Mouse (Mus musculus) stomach, embryonic 16.5 days (tissue): ENCODE measurements around the gene Hs3st1. TPM values are rescaled to one million over a fixed set of nuclear protein-coding genes. Genes with fewer than 3 reads are reported as not detected.

Experiments used
- ATAC-seq: fragments of 200-750 bp; cut with Nextera tagmentation; 2 replicates; pipeline ENCODE4 v1.8.0; 2017; ENCODE audit warnings: moderate number of reproducible peaks, moderate TSS enrichment; ENCODE audit not compliant: insufficient read depth, low FRiP score
- H3K27ac ChIP-seq: fragments of 300-500 bp; sonication (generic); 2 replicates; pipeline ENCODE4 v1.5.1; 2014; ENCODE audit warnings: low read length
- H3K27me3 ChIP-seq: fragments of 300-500 bp; sonication (generic); 2 replicates; pipeline ENCODE4 v1.6.1; 2014; ENCODE audit warnings: low read length, control low read depth, mixed read lengths; ENCODE audit not compliant: control insufficient read depth, insufficient read depth
- H3K36me3 ChIP-seq: fragments of 300-500 bp; sonication (generic); 2 replicates; pipeline ENCODE4 v1.6.1; 2014; ENCODE audit warnings: low read length; ENCODE audit not compliant: control insufficient read depth, insufficient read depth
- H3K4me1 ChIP-seq: fragments of 300-500 bp; sonication (generic); 2 replicates; pipeline ENCODE4 v1.6.1; 2014; ENCODE audit warnings: low read length, control low read depth, mixed read lengths; ENCODE audit not compliant: control insufficient read depth, insufficient read depth
- H3K4me2 ChIP-seq: fragments of 300-500 bp; sonication (generic); 2 replicates; pipeline ENCODE4 v1.6.1; 2014; ENCODE audit warnings: low read depth, low read length, mixed read lengths
- H3K4me3 ChIP-seq: fragments of 300-500 bp; sonication (generic); replicated peaks from 2 replicates; pipeline ENCODE4 v1.5.1; 2014; ENCODE audit warnings: mild to moderate bottlenecking, low read length
- H3K9ac ChIP-seq: fragments of 300-500 bp; sonication (generic); 2 replicates; pipeline ENCODE4 v1.6.1; 2014; ENCODE audit warnings: low read length
- H3K9me3 ChIP-seq: fragments of 300-500 bp; sonication (generic); replicated peaks from 2 replicates; pipeline ENCODE4 v1.6.1; 2016; ENCODE audit warnings: low read length, control low read depth; ENCODE audit not compliant: control insufficient read depth
- WGBS: fragments of 180-500 bp; shearing (Covaris S2); extraction: QIAGEN DNeasy Blood & Tissue Kit; methylation state at CpG from one replicate; pipeline ENCODE4 v1.1.7; 2014; 5-methylcytosine and 5-hydroxymethylcytosine counted together
- polyA plus RNA-seq: library from polyadenylated mRNA; unstranded; fragments of >200 nt; fragmentation: Nextera tagmentation; extraction: Ambion mirVana; gene quantifications from 2 replicates; pipeline ENCODE4 v1.2.1, GENCODE M21; 2015

The Hs3st1 gene
- polyA plus RNA-seq, 1 experiment from 2014 or later, result 14.2 TPM

DNA sequence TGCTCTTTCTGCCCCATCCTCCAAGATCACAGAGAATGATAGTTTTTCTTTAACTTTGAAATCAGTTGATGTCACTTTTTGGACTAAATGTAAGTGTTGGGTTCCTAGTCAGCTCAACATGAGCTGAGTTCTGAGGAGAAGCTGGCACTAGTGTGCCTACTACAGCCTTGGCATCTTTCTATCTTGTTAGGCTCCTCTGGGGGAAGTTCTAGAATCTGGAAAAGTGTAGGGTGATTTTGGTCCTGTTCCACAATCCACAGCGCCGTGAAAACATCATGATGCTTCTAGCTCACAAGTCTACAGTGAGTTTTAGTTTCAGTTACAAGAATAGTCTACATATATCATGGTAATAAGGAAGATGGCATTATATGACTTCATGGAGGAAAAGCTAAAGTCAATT lies 18.4 kb downstream of the Hs3st1 start:
- H3K9me3 ChIP-seq, result no peaks in the 10 kb centered on the region; the same call in 1 of the 2 replicates
- no peaks in the 10 kb centered on the region for H3K36me3 ChIP-seq
- ATAC-seq, result no peak
- H3K4me1 ChIP-seq, result no peaks in the 10 kb centered on the region
- H3K9ac ChIP-seq, result no peak overlapping the region
- H3K4me2 ChIP-seq, result no peak overlapping the region
- WGBS, result 96% methylated on average over 2 of the region's 2 CpGs
- H3K27ac ChIP-seq, result no peak overlapping the region
- no peaks in the 10 kb centered on the region for H3K27me3 ChIP-seq
- H3K4me3 ChIP-seq, result no peak overlapping the region

DNA sequence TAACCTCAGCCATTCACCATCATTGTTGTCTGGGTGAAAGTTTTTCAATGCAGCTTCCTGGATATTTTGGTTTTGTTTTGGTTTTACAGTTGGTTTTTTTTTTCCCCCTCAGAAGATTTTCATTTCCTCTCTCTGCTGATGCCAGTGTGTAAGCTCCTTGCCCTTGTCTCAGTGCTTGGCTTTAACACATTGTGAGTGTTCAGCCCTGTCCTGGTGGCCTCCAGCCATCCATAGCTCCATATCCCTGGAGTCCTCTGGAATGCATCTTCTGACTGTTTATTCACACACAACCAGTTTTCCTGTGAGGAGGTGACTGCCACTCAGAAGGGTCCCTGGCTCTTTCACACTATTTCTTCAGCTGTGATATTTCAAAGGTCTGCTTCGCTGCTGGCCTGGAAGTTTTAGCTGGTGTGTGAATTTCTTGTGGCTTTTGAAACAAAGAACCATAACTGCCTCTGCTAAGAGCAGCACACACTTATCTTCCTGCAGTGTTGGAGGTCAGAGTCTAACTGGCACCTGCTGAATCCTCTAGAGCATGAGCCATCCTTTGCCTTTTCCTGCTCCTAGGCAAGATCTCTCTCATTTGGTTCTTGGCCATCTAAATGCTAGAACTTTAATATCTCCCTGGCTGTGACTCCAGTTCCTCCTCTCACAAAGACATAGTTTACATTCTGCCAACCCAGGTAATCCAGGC lies 21.4 kb downstream of the Hs3st1 start:
- Histone ChIP-seq H3K9me3 (no peaks in the 10 kb centered on the region; the same call in 1 of the 2 replicates), H3K36me3 (no peaks in the 10 kb centered on the region), H3K4me2 (no peak overlapping the region), H3K4me1 (no peaks in the 10 kb centered on the region), H3K9ac (no peak overlapping the region), H3K27me3 (no peaks in the 10 kb centered on the region), H3K4me3 (no peak overlapping the region), H3K27ac (no peak overlapping the region)
- no peak for ATAC-seq
- 67% methylated on average over 1 of the region's 1 CpGs for WGBS

- no peak overlapping the region for H3K9ac ChIP-seq
- no peaks in the 10 kb centered on the region for H3K4me1 ChIP-seq
- 35% methylated on average over 5 of the region's 5 CpGs for WGBS
- H3K4me3 ChIP-seq, result no peak overlapping the region
- no peaks in the 10 kb centered on the region; the same call in 1 of the 2 replicates for H3K9me3 ChIP-seq
- no peaks in the 10 kb centered on the region for H3K27me3 ChIP-seq
- no peak overlapping the region for H3K27ac ChIP-seq
- ATAC-seq, result no peak
- no peaks in the 10 kb centered on the region for H3K36me3 ChIP-seq
- H3K4me2 ChIP-seq, result no peak overlapping the region
Observed at GRCm38 (mm10) chr5:39733013-39733749, 22.1 kb downstream of the Hs3st1 start.

GRCm38 (mm10) chr5:39715694-39716550 lies 39.4 kb downstream of the Hs3st1 start:
- no peak overlapping the region for H3K4me2 ChIP-seq
- H3K4me3 ChIP-seq, result no peak overlapping the region
- no peaks in the 10 kb centered on the region for H3K27me3 ChIP-seq
- 55% methylated on average over 13 of the region's 13 CpGs for WGBS
- 0 out of 2 replicates have a peak, but pooled peaks cover 5% of the 10 kb centered on the region for H3K4me1 ChIP-seq
- H3K9ac ChIP-seq, result no peak overlapping the region
- H3K36me3 ChIP-seq, result no peaks in the 10 kb centered on the region
- no peaks in the 10 kb centered on the region for H3K9me3 ChIP-seq
- H3K27ac ChIP-seq, result peak overlapping the region; percentile 91
- peak; percentile 93 for ATAC-seq

GRCm38 (mm10) chr5:39715193-39715592 lies 40.1 kb downstream of the Hs3st1 start:
- no peaks in the 10 kb centered on the region for H3K27me3 ChIP-seq
- H3K9ac ChIP-seq, result no peak overlapping the region
- 0 out of 2 replicates have a peak, but pooled peaks cover 5% of the 10 kb centered on the region for H3K4me1 ChIP-seq
- WGBS, result 71% methylated on average over 5 of the region's 5 CpGs
- H3K4me3 ChIP-seq, result no peak overlapping the region
- H3K9me3 ChIP-seq, result no peaks in the 10 kb centered on the region
- peak overlapping the region; percentile 91 for H3K27ac ChIP-seq
- no peaks in the 10 kb centered on the region for H3K36me3 ChIP-seq
- H3K4me2 ChIP-seq, result no peak overlapping the region
- no peak for ATAC-seq

DNA sequence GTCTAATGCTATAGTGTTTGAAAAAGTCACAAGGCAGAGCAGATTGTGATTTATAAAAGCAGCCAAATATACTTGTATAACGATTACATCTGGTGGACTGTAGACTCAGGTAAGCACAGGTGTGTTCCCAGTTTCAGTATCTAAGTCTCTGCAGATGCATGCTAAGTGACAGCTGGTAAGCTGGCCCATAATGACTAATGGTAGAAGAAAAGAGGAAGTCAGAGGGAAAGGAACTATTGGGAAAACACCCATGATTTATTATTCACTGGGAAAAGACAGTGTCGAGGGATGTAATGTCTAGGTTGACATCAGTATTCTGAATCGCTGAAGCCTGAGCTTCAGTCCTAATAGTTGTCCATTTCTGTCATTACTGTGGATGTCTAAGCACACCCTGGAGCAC lies 49.7 kb downstream of the Hs3st1 start:
- H3K36me3 ChIP-seq, result no peaks in the 10 kb centered on the region
- H3K4me2 ChIP-seq, result no peak overlapping the region
- H3K9ac ChIP-seq, result no peak overlapping the region
- H3K27ac ChIP-seq, result no peak overlapping the region
- H3K4me3 ChIP-seq, result no peak overlapping the region
- ATAC-seq, result no peak
- H3K9me3 ChIP-seq, result no peaks in the 10 kb centered on the region
- 78% methylated on average over 3 of the region's 3 CpGs for WGBS
- no peaks in the 10 kb centered on the region for H3K4me1 ChIP-seq
- H3K27me3 ChIP-seq, result no peaks in the 10 kb centered on the region

- Histone ChIP-seq H3K36me3 (no peaks in the 10 kb centered on the region), H3K9me3 (no peaks in the 10 kb centered on the region), H3K4me1 (no peaks in the 10 kb centered on the region), H3K4me2 (no peak overlapping the region), H3K9ac (no peak overlapping the region), H3K4me3 (no peak overlapping the region), H3K27ac (no peak overlapping the region), H3K27me3 (no peaks in the 10 kb centered on the region)
- WGBS, result 91% methylated on average over 4 of the region's 4 CpGs
- ATAC-seq, result no peak
Observed at GRCm38 (mm10) chr5:39660826-39661225, 94.4 kb downstream of the Hs3st1 start.

DNA sequence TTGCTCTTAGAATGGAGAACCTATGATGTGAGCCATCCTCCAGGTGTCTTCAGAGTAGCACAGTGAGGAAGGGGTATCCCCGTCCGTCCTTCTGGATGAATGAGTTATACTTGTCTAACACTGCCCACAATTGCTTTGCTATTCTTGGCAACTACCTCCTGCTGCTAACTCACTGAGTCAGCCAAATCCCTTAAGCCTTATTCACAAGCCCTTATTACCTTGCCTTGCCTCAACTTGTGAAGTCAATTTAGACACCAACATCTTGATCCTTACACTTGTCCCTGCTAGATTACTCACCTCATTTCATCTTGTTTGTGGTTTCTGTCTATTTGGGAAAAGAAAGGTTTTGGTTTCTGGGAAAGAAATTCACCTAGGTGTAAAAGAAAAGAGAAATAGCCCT lies 95.9 kb downstream of the Hs3st1 start:
- no peak overlapping the region for H3K9ac ChIP-seq
- no peaks in the 10 kb centered on the region for H3K9me3 ChIP-seq
- H3K36me3 ChIP-seq, result no peaks in the 10 kb centered on the region
- no peaks in the 10 kb centered on the region for H3K27me3 ChIP-seq
- ATAC-seq, result no peak
- H3K4me2 ChIP-seq, result no peak overlapping the region
- no peak overlapping the region for H3K4me3 ChIP-seq
- H3K4me1 ChIP-seq, result no peaks in the 10 kb centered on the region
- no peak overlapping the region for H3K27ac ChIP-seq
- WGBS, result 81% methylated on average over 2 of the region's 2 CpGs
